Mouse (Mus musculus) forebrain, postnatal 0 days (tissue): ENCODE data around the gene Gm5868. TPM values are rescaled to one million over a fixed set of nuclear protein-coding genes. Genes with fewer than 3 reads are reported as not detected.
"Not testable (repeated sequence)": the region's sequence is repeated elsewhere in the genome, so short reads cannot be mapped to it uniquely, and the experiment has no call there.

Experiments used
- ATAC-seq: fragments of 200-750 bp; cut with Nextera tagmentation; 2 replicates; pipeline ENCODE4 v1.8.0; 2017; ENCODE audit warnings: mild to moderate bottlenecking, moderate library complexity
- DNase-seq: peaks from one replicate; pipeline ENCODE4 v3.0.0-alpha.2; 2015
- H3K27ac ChIP-seq: fragments of 300-500 bp; sonication (generic); 2 replicates; pipeline ENCODE4 v1.5.1; 2014; ENCODE audit warnings: low read depth, mild to moderate bottlenecking, antibody characterized with exemption, low read length, moderate library complexity, mixed read lengths
- H3K27me3 ChIP-seq: fragments of 300-500 bp; sonication (generic); 2 replicates; pipeline ENCODE4 v1.6.1; 2014; ENCODE audit warnings: mild to moderate bottlenecking, low read length, mixed read lengths; ENCODE audit not compliant: insufficient read depth
- H3K36me3 ChIP-seq: fragments of 300-500 bp; sonication (generic); 2 replicates; pipeline ENCODE4 v1.6.1; 2014; ENCODE audit warnings: mild to moderate bottlenecking, moderate library complexity; ENCODE audit not compliant: insufficient read depth
- H3K4me1 ChIP-seq: fragments of 300-500 bp; sonication (generic); 2 replicates; pipeline ENCODE4 v1.6.1; 2014; ENCODE audit warnings: antibody characterized with exemption; ENCODE audit not compliant: insufficient read depth
- H3K4me2 ChIP-seq: fragments of 300-500 bp; sonication (generic); 2 replicates; pipeline ENCODE4 v1.6.1; 2014; ENCODE audit warnings: low read depth, mild to moderate bottlenecking, moderate library complexity
- H3K4me3 ChIP-seq: fragments of 300-500 bp; sonication (generic); 2 replicates; pipeline ENCODE4 v1.5.1; 2014; ENCODE audit warnings: low read depth, low read length, mixed read lengths
- H3K9ac ChIP-seq: fragments of 300-500 bp; sonication (generic); 2 replicates; pipeline ENCODE4 v1.6.1; 2014; ENCODE audit warnings: mild to moderate bottlenecking
- H3K9me3 ChIP-seq: fragments of 300-500 bp; sonication (generic); 2 replicates; pipeline ENCODE4 v1.6.1; 2016; ENCODE audit warnings: low read length
- CTCF ChIP-seq: sonication (generic); IDR thresholded peaks from 2 replicates; pipeline ENCODE4 v1.5.1; 2016; ENCODE audit warnings: antibody characterized with exemption, control low read depth, low read depth
- WGBS: fragments of 180-500 bp; shearing (Covaris S2); extraction: QIAGEN DNeasy Blood & Tissue Kit; methylation state at CpG from one replicate; pipeline ENCODE4 v1.1.7; 2014; 5-methylcytosine and 5-hydroxymethylcytosine counted together
- polyA plus RNA-seq: library from polyadenylated mRNA; unstranded; fragments of >200 nt; fragmentation: Nextera tagmentation; extraction: Ambion mirVana; gene quantifications from 2 replicates; pipeline ENCODE4 v1.2.1, GENCODE M21; 2015
- total RNA-seq: library from RNA; depleted of rRNA; stranded (reverse); fragments of >200 nt; gene quantifications from 2 replicates; pipeline ENCODE4 v1.2.3, GENCODE M21; 2014; rRNA removed

Gene Gm5868
- total and polyA plus RNA-seq, 2 experiments from 2014 or later, result 2.3 to 3.9 TPM

DNA sequence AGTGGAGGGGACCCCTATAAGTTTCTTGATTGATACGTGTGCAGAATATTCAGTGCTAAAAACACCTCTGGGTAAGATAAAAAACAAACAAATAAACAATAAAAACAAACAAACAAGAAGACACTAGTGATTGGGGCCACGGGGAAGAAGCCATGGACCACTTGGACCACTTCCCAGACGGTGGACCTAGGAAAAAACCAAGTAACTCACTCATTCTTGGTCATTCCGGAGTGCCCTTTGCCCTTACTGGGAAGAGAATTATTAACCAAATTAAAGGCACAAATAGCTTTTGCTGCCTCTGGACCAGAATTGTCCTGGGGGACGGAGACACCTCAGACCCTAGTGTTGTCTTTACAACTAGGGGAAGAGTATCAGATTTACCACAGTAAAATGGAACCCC is 21.7 kb downstream of the Gm5868 start:
- no peak overlapping the region for H3K27ac ChIP-seq
- no peak for TF ChIP-seq CTCF
- H3K9me3 ChIP-seq, result 0 out of 2 replicates have a peak, but pooled peaks cover 10% of the 10 kb centered on the region
- H3K36me3 ChIP-seq, result no peaks in the 10 kb centered on the region
- 86% methylated on average over 5 of the region's 5 CpGs for WGBS
- no peak overlapping the region for H3K9ac ChIP-seq
- ATAC-seq (no peak), DNase-seq (no peak)
- H3K4me3 ChIP-seq, result no peak overlapping the region
- no peaks in the 10 kb centered on the region for H3K4me1 ChIP-seq
- no peaks in the 10 kb centered on the region for H3K27me3 ChIP-seq
- no peak overlapping the region for H3K4me2 ChIP-seq

DNA sequence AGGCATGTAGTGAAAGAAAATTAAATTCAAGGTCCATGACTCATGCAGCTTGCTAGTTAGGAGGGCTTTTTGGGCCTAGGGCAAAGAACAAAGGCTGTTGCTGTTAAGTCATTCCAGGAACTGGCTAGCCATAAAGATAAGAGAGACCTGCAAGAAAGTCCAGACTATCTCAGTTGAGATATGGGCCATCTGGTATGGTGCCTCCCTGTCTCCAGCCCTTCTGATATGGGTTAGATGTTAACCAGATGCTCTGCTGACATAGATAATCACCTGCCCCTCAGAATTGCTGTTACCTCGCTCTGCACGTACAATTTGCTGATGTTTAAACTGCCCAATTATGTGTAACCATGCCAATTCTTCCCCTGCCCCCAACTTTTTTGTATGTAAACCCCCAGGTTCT is 24.2 kb downstream of the Gm5868 start:
- not testable (repeated sequence) for ATAC-seq, H3K4me3 ChIP-seq, H3K36me3 ChIP-seq, H3K4me2 ChIP-seq, H3K4me1 ChIP-seq, H3K27me3 ChIP-seq, DNase-seq, H3K27ac ChIP-seq, H3K9me3 ChIP-seq, H3K9ac ChIP-seq
- WGBS, result 99% methylated on average over 2 of the region's 2 CpGs

DNA sequence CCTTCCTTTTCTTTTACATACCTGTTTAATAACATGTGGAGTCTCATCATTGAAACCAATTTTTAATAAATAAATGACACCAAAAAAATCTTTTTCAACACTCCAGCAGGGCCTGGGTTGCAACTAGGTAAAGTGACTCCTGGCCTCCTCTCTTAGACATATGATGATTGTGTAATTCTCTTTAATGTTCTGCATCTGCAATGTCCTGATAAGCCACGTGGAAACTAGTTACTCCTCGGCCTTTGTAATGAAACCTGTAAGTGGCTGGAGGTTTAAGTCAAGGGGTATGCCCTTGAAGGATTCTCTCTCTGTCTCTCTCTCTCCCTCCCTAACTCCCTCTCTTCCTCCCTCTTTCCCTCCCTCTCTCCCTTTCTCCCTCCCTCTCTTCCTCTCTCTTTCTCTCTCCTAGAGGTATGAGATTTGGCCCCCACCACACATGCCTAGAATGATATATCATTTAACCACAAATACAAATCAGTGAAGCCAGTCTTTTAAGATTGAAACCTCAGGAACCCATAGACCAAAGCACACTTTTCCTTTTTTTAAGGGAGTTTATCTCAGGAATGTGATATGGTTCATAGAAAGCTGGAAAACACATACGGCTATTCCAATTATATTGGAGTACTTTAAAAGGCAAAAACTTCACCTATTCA is 26.2 kb downstream of the Gm5868 start:
- no peak for DNase-seq

DNA sequence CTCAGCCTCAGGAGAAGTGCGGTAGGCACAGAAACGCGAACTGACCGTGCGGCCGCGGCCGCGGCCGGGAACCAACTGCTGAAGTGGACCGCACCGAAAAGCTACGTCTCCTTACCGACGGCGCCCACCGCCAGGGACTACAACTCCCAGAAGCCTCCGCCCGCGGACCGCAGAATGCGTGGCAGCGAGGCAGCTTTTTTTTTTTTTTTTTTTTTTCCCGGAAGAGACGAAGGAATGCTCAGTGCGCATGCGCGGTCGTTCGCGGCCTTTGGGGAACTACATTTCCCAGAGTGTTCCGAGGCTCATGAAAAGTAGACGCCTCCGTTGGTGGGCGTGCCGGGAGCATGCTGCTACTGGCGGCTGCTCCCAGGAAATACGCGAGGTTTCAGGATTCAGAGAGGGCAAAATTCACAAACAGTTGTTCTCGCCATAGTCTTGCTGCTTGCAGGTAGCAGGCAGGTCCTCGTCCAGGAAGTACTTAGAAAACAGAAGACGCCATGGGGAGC is 27.8 kb downstream of the Gm5868 start, which contains the start of gene Nfxl1:
TSS of gene Nfxl1 (minus strand) at position 141 of the 506 bp plus-strand sequence.
- peak within 1 kb of the TSS; percentile 67 for H3K27ac ChIP-seq
- H3K9ac ChIP-seq, result peak within 1 kb of the TSS; percentile 84
- H3K9me3 ChIP-seq, result no peaks in the 10 kb centered on the region
- under 1% methylated on average over 41 of the region's 42 CpGs for WGBS
- H3K27me3 ChIP-seq, result no peaks in the 10 kb centered on the region
- peaks cover 8% of the 10 kb centered on the region for H3K4me1 ChIP-seq
- peak within 1 kb of the TSS; percentile 96 for H3K4me2 ChIP-seq
- DNase-seq (peak; percentile 100), ATAC-seq (peak; percentile 98)
- H3K36me3 ChIP-seq, result no peaks in the 10 kb centered on the region
- TF ChIP-seq CTCF, result peak; percentile 44
- H3K4me3 ChIP-seq, result peak within 1 kb of the TSS; percentile 79

More for the DNA sequence above, 26.2 kb downstream of the Gm5868 start:
- Histone ChIP-seq H3K4me1 (peaks cover 8% of the 10 kb centered on the region), H3K4me2 (no peak overlapping the region), H3K36me3 (no peaks in the 10 kb centered on the region), H3K9ac (no peak overlapping the region), H3K4me3 (no peak overlapping the region), H3K27me3 (no peaks in the 10 kb centered on the region), H3K27ac (no peak overlapping the region), H3K9me3 (no peaks in the 10 kb centered on the region)
- TF ChIP-seq CTCF, result no peak
- 78% methylated on average over 3 of the region's 3 CpGs for WGBS
- ATAC-seq, result no peak

DNA sequence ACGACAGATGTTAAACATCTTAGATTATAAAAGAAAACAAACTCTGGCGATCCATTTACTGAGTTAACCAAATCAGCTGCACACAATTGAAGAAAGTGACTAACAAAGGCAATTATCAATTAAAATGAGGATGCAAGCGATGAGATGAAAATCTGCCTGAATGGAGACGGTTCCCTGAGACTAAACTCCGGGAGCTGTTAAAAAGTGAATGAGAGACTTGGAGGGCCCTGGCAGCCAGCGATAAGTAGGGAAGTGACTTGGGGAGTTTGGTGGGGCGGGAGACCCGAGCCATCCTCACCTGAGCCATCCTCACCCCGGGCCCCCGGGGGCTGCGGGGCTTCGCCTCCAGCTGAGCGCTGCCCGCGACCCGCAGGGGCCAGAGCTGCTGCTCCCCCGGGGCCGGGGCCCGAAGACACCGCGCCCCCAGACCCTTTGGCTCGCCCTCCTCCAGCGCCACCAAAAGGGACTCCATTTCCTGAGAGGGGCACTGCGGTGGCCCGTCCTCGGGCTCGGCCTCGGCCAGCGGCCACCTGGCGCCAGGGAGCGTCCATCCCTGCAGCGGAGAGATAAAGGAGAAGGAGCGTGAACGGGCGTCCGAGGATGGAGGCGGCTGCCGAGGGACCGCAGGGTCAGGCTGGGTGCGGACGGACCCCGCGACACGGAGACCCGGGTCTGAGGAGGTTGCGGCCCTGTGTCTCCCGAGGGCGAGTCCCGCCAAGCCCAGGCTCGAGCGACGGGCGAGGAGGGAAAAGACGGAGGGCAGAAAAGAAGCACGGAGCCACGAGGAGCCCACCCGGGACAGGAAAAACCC is 28.4 kb downstream of the Gm5868 start:
- under 1% methylated on average over 51 of the region's 57 CpGs for WGBS
- no peak for TF ChIP-seq CTCF
- no peaks in the 10 kb centered on the region for H3K9me3 ChIP-seq

DNA sequence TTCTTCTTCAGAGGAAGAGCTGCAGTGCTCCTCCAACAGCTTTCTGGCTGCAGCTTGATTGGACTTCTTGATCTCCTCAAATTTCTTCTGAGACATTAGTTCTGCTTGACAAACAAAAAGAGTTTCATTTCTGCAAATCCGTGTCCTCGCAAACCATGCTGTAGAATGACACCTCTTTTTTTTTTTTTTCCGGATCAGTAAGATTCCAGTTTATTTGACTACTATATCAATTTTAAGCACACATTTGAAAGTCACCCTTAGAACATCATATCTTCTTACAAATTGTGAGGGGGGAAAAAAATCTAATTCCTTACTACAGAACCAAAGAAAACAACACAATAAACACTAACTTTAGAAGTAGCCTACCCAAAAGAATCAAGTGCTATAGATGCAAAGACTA is 31.1 kb downstream of the Gm5868 start:
- ATAC-seq (no peak), DNase-seq (no peak)
- H3K4me1 ChIP-seq, result peaks cover 8% of the 10 kb centered on the region
- H3K27me3 ChIP-seq, result no peaks in the 10 kb centered on the region
- no peak overlapping the region for H3K9ac ChIP-seq
- H3K27ac ChIP-seq, result no peak overlapping the region
- 90% methylated on average over 3 of the region's 3 CpGs for WGBS
- H3K9me3 ChIP-seq, result no peaks in the 10 kb centered on the region
- no peak overlapping the region for H3K4me3 ChIP-seq
- peaks cover 6% of the 10 kb centered on the region; the same call in 1 of the 2 replicates for H3K36me3 ChIP-seq
- TF ChIP-seq CTCF, result no peak
- no peak overlapping the region for H3K4me2 ChIP-seq

More for the DNA sequence above, 28.4 kb downstream of the Gm5868 start:
- peak; percentile 33 for DNase-seq
- peak; percentile 61 for ATAC-seq
- no peaks in the 10 kb centered on the region for H3K27me3 ChIP-seq
- peak overlapping the region; percentile 96 for H3K4me2 ChIP-seq
- peak overlapping the region; percentile 67 for H3K27ac ChIP-seq
- peak overlapping the region; percentile 79 for H3K4me3 ChIP-seq
- peaks cover 8% of the 10 kb centered on the region for H3K4me1 ChIP-seq
- H3K9ac ChIP-seq, result peak overlapping the region; percentile 84
- H3K36me3 ChIP-seq, result no peaks in the 10 kb centered on the region

DNA sequence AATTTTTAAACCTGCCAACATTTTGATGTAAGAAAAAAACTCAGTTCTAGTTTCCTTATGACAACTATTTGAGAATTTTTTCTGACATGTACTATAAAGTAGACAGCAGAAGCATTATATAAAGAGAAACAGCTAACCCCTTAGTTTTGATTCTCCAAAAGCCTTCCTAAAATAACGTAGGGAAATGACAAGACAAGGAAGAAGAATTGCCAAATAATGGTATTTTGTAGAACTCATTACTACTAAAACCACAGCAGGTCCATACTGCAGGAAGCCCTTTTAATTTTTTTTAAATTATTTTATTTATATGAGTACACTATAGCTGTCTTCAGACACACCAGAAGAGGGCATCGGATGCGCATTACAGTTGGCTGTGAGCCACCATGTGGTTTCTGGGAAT is 36.1 kb downstream of the Gm5868 start:
- H3K4me3 ChIP-seq, result no peak overlapping the region
- no peaks in the 10 kb centered on the region for H3K9me3 ChIP-seq
- no peak for DNase-seq
- ATAC-seq, result no peak
- H3K27ac ChIP-seq, result no peak overlapping the region
- no peak for TF ChIP-seq CTCF
- H3K27me3 ChIP-seq, result no peaks in the 10 kb centered on the region
- peaks cover 13% of the 10 kb centered on the region for H3K36me3 ChIP-seq
- H3K4me2 ChIP-seq, result no peak overlapping the region
- no peak overlapping the region for H3K9ac ChIP-seq
- 93% methylated on average over 3 of the region's 3 CpGs for WGBS
- no peaks in the 10 kb centered on the region for H3K4me1 ChIP-seq

Other genes with a start within 250 kb of the Gm5868 start
- gene Corin, start 83.1 kb downstream of the Gm5868 start, total RNA-seq, result 0.08 and 0.29 TPM in 2 replicates
- 0.06 and 0.10 TPM in 2 replicates for gene Corin, start 83.1 kb downstream of the Gm5868 start, polyA plus RNA-seq
- 11.9 and 12.7 TPM in 2 replicates for gene Nfxl1, start 27.9 kb downstream of the Gm5868 start, total RNA-seq
- gene Nfxl1, start 27.9 kb downstream of the Gm5868 start, polyA plus RNA-seq, result 6.9 TPM in 2 replicates
- gene Zar1, start 6.3 kb downstream of the Gm5868 start, total RNA-seq, result 1.1 and 2.4 TPM in 2 replicates
- gene Zar1, start 6.3 kb downstream of the Gm5868 start, polyA plus RNA-seq, result 2.8 and 3.4 TPM in 2 replicates
- gene Cnga1, start 56.7 kb upstream of the Gm5868 start, total RNA-seq, result not detected in 2 replicates
- gene Cnga1, start 56.7 kb upstream of the Gm5868 start, polyA plus RNA-seq, result not detected in 2 replicates
- 0.05 and 0.08 TPM in 2 replicates for gene Nipal1, start 60.2 kb upstream of the Gm5868 start, total RNA-seq
- 0.38 and 0.44 TPM in 2 replicates for gene Nipal1, start 60.2 kb upstream of the Gm5868 start, polyA plus RNA-seq
- not detected in 2 replicates for gene Txk, start 165.2 kb upstream of the Gm5868 start, total RNA-seq
- 0.06 and 0.13 TPM in 2 replicates for gene Txk, start 165.2 kb upstream of the Gm5868 start, polyA plus RNA-seq